Mouse (Mus musculus) retina, adult 2 months (tissue): ENCODE data around the gene Dido1.

ENCODE experiments used
- DNase-seq: peaks from one replicate; pipeline ENCODE4 v3.0.0-alpha.2; 2012; ENCODE audit warnings: low read depth, low spot score

The Dido1 gene

DNA sequence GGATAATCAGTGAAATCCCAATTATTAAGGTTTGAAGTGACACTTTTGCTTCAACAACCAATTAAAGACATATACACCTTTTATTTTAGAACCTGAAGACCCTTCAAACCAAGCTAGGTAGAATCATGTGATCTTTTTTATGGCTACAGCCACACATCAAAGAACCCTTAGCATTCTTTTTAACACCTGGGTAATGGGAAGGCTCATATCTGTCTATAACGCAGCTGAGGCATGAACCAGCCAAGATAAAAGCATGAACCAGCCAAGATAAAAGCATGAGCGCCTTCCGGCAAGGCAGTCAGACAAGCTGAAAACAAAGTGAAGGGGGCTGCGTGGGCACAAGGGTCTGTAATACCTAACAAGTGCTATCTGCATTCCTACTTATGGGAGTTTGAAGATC is 25.8 kb downstream of the Dido1 start:
- no peak for DNase-seq

DNA sequence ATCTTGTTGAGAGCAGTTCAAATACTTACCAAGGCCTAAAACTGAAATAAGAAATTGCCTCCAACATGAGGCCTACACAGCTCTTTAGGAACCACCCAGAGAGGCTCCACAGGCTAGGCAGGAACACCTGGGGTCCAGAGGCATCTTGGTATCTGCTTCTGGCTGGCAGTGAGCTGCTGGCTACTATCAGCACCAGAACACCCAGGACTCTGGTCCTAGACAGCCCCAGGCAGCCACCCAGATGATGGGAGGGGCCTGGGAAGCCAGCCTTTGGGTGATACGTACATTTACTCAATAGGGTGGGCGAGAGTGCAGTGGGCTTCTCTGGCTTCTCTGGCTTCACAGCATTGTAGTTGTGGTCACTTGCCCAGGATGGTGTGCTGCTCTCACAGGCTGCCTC is 26.3 kb downstream of the Dido1 start:
- DNase-seq = no peak

DNA sequence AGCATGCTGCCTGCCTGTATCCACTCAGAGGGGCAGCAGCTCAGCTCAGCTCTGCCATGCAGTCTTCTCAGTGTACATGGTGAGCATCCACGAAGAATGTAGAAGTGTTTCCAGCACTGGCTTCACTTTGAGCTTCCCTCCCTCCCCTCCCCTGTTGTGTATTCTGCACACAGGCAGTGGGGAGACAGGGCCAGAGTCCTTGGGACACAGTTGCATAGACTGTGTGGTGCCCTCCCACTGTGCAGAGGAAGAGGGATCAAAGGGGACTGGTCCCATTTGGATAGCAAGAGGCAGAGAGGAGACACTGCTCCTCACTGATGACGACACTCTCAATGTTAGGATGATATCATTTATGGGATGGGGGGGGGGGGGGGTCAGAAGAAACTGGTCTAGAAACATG is 28.6 kb downstream of the Dido1 start:
- no peak for DNase-seq

DNA sequence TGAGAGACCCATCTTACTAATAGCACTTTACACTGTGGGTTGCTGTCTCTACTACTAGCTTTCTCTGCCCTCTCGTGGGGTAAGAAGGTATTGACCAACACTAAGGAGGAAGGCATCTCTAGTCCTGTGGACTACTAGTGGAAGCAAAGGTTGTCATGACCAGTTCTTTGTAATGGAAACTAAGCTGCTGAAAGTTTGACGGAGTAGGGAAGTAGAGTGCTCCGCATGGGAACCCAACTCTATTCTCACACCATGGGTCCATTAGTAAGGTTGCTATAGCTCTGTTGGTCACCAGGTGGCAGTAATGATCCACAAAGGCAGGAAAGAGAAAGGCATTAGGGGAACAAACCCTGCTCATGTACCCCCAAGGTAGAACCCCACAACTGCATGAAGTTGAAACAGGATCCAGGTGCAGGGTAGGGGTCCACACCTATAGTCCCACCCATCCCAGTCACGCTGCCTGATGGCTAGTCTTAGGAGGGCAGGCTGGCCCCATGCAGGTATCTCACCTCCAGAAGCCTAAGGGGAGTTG is 31.1 kb downstream of the Dido1 start:
- DNase-seq = peak; percentile 43

DNA sequence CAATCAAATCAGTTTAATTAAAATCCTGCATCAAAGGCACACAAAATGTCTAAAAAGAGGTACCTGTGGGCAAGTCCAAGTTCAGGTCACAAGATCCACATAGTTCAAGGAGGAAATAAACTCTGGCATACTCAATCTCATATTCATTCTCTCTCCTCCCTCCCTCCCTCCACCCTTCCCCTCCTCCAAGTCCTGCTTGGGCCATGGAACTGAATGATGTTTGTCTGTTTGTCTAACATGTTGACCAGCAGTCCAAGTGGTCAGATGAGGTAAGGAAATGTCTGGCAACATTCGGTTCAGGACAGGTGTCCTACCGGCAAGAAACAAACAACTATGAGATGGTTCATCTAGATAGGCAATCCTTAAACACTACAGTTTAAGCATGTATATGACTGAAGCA is 33.1 kb downstream of the Dido1 start:
- no peak for DNase-seq

DNA sequence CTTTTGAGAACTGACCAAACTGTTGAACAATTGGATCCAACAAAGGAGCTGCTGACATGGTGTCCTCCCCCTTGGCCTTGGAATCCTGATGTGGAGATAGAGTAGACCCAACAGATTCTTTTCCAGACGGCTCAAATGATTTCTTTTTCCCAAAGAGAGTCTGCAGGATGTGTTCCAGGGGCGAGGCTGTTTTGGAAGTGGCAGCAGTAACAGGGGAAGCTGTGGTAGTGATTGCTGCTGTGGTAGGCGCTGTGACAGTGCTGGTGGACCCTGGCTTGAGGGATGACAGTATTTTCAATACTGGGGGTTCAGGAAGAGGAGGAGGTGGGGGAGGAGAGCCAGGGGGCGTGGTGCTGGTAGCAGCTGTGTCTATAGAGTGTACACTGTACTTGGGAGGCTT is 47.8 kb downstream of the Dido1 start:
- no peak for DNase-seq

DNA sequence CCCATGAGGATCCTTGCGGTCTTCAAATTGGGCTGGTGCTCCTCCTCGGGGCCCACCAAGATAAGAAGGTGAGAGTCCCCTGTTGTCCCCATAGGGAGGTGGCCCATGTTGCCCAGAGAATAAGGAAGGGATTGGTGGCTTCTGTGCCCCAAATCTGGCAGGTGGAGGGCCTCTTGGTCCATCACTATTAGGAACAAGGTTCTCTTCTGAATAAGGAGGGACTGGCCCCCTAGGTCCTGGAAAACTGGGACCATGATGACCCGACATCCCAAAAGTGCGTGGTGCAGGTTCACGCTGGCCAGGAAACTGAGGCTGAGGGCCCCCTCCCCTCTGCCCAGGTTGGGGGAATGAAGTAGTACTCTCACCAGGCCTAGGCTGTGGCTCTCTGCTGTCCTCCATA is 49.3 kb downstream of the Dido1 start:
- DNase-seq = no peak

DNA sequence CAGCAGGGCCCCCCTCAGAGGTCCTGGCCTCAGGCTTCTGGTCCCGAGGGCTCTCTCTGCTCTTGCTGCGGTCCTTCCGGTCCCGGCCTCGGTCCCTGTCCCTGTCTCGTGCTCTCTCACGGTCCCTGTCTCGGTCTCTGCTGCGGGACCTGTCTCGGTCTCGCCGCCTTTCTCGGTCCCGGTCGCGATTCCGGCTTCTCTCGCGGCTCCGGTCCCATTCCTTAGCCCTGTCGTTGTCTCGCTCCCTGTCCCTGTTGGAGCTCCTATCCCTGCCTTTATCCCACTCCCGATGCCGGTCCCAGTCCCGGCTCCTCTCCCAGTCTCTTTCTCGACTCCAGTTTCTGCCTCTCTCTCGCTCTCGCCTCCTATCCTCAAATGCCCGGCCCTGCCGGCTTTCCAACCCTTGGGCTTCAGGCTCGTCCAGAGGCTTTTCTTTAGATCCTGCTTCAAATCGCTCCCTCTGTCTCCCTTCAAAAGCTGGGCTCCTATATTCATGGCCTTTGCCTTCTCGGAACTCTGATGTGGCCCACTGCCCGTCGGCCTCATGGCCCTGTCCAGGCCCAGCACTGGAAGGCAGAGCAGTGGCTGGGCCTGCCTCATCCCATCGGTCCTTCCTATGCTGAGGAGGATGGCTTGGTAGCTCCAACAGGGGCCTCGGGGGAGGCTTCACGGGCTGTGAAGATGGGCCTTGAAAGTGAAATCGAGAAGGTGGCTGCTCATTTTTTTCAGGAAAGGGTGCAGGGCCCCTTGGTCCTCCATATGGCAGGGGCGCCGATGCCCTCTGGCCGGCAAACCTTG is 50.2 kb downstream of the Dido1 start:
- no peak for DNase-seq

DNA sequence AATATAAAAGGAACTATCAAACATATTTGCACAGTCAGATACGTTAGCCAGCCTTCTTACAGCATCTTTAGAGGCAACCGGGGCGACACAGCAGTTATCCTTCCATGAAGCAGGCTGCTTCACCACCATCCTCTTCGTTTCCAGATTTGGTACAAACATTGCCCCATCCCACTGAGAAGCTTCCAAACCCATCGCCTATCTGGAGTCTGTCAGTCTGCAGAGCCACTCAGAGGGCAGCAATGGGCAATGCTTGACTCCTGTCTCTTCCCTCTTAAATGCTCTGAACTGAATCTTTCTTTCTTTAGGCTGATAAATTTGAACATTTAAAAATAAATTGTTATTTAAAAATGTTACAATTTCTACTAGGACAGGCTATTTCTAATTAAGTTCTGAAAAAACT is 51.4 kb downstream of the Dido1 start:
- no peak for DNase-seq

DNA sequence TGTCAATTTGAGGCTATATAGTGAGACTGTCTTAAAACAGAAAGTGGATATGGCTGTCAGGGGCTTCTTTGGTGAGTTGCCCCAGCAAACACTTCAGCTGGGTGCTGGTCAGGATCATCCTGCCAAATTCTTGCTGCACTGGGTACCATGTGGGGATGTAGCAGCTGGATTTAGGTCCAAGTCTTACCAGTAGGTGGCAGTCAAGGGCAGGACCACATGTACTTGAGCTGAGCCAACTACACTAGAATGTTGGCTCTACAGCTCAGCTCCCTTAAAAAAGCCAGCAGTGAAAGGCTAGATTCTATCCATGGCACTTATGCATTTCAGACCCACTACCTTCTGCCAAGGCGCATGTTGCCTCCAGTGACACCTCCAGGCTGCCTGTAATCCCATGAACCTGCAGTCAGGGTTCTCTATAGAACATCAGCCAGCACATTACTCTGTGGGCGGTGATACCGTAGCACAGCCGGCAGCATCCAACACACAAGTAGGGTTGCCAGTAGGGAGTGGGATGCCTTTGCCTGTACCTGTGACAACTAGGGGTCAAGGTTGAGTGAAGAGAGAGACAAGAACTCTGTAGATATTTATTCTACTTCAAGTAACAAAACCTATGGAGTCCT is 52.3 kb downstream of the Dido1 start:
- peak; percentile 55 for DNase-seq

DNA sequence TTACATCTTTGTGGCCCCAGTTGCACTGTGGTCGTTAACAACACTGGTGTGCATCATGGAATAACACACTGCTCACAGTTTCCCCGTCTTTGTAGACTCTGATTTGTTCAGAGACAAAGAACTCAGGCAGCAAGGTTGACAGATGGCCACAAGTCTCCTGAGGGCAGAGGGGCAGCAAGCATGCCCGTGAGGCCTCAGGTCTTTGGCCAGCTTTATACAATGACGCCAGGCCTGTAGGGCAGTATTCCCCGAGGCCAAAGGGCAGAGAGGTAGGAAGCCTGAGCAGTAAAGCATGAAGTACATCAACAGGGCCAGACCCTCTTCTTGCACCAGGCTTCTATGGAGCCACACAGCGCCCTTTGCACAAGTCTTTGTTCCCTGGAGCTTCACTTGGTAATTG is 54.6 kb downstream of the Dido1 start:
- DNase-seq = no peak

DNA sequence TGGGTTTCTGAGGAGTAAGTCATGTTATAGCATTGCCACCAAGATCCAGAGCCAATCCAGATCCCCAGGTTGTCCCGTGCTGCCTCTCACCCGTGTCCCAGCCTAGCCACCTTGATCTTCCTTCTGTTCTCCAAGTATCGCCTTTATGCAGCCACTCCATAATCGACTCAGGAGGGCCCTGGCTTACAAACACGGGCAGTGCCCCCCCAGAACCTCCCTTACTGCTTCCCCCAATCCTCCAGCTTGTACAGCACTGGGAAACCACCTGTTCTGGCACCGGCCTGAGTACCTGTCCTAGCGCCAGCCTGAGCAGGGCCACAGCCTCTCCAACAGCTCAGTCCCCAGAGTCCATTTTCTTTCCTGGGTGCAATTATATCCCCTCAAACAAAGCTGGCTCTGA is 55.1 kb downstream of the Dido1 start:
- no peak for DNase-seq

DNA sequence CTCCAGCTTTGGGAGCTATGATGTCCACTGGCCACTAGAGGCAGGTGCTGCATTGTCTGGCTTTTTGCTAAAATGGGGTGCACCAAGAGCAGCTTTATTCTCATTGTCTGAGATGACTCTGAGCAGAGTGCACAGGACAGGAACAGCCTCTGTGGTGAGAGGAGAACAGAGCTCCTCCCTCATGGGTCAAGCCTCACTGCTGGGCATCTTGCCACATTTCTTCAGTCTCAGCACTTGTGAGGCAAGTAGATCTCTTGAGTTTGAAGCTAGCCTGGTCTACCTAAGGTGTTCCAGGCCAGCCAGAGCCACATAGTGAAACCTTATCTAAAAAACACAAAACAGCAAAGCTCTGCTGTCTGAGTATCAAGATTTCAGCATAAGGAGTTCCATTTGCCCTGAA is 63.0 kb downstream of the Dido1 start:
- no peak for DNase-seq

DNA sequence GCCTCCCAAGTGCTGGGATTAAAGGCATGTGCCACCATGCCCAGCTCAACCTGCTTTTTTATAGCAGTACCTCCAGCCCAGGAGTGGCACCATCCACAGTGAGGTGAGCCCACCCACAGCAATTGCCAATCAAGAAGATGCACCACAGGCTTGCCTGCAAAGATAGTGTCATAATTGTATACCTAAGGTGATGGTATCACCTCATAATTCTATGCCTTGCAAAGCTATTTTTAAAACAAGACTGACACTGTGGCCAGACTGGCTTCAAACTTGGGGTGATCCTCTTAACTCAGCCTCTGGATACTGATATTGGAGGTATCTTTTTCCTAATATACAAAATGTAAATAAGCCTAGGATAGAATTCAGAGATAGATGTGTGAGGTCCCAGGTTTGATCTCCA is 66.2 kb downstream of the Dido1 start:
- no peak for DNase-seq

DNA sequence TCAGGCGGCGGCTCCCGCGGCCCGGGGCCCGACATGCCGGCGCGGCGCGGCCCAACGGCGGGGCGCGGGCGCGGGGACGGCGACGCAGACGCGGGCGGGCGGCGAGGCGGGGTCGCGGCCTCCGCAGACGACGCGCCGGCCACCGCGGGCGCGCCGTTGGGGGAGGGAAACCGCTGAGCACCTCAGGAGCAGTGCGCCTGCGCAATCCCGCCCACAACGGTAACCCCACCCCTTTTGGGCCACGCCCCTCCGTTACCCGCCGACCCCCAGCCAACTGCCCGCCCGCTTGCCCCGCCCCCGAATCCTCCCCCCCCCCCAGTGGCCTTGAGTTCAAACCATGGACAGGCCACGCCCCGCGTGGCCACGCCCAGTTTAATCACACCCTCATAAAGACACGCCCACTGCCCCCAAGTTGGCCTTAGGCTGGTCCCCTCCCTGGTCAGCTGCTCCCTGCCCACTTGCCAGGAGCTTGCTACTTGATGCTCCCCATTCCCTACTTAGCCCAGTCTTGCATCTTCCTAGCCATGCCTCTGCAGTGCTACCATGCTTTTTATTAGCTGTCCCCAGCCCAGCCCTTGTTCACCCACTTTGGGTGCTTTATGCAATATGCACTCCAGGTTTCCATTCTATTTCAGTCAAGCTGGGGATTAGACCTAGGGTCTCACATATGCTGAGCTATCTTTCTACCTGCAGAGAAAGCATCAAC is 67.1 kb downstream of the Dido1 start, which contains the start of gene Tcfl5:
TSS of gene Tcfl5 (minus strand) at position 154 of the 706 bp plus-strand sequence.
- DNase-seq = no peak

DNA sequence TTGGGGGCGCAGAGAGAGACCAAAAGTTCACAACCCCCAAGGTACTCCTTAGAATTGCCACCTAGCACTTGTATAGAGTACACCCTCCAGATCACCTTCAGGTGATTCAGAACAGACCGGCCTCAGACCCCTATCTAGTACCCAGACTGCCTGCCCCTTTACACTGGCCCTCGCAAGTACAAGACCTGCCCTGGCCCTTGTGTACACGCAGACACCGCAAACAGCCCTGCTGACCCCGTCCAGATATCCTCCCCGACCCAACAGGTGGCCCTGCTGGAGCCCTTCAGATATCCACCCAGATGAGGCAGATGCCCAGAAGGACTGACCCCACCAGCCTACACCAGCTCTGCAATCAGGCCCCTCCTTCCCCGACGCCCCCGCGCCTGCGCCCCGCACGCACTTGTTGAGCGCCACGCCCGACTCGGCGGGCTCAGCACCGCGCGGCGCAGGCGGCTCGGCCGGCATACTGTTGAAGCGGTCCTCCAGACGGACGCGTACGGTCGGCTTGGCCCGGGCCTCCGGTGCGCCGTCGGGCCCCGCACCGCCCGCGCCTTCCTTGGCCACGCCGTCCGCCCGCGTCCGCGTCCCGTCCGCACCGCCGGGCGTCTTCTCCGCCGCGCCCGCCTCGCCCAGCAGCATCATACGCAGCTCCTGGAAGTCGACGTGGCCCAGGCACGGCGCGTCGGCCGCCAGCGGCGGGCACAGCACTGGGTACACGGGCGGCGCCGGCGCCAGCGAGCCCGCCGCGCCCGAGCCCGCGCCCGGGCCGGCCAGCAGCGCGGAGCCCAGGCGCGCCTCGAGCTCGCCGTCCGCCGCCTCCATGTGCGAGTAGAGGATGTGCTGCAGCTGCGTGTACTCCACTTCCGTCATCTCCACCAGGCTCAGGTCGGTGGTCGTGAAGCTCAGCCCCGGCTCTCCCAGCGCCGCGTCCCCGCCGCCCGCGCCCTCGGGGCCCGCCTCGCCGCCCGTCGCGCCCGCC is 67.9 kb downstream of the Dido1 start:
- DNase-seq = no peak

DNA sequence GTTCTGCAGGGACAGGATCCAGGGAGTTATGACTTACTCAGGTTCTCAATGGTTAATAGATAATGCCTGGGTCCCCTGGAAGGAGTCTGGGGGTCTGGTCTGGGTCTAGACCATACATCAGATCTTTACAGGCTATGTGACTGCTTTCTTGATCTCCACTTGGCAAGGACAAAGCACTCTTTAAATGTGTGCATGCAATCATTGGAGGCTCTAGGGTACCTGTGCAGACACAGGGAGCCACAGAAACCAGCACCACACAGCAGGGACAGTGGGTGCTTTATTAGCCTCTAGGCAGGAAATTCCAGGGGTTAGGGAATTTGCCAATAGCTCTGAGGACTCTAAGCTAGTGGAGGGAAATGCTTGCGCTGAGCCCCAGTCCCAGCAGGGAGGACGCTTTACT is 97.9 kb downstream of the Dido1 start:
- DNase-seq = no peak

DNA sequence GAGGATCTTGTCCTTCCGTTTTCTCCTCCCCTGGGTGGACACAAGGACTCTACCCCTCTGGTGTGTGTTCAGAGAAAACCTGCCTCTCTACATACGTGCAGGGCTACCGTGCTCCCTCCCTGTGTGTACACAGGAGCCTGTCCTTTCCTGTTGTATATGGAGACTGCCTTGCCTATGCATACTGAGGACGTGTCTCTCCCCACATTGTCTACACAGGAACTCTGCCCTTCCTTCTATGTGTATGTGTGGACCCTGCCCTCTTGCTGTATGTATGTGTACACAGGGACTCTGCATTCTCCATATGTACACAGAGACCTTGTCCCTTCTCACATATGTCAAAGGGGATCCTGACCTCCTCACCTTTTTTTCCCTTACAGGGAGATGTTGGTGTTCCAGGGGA is 99.5 kb downstream of the Dido1 start:
- no peak for DNase-seq
